15 mouse cellular contexts compared by ENCODE assay signal in genomic region chr2:79270034-79270535, GRCm38 (mm10). TPM values are rescaled to one million over a fixed set of nuclear protein-coding genes. Genes with fewer than 3 reads are reported as not detected.
DNase-seq lines count a peak whose midpoint lies in the region; ATAC-seq lines count a peak whose summit lies in the region.
"Had no signal": no experiment of that assay in that cellular context is flagged by ENCODE, and none has a peak within 500 bp of the region (broad histone marks: within the 10 kb centered on the region; RNA-seq: fewer than 3 reads in every experiment).

No protein-coding gene starts in this region.

- H3K4me3 ChIP-seq in liver, embryonic 11.5 days (ENCODE audit: low read depth, low read length), result no peak overlapping the region
- peak overlapping the region; percentile 24 for H3K4me3 ChIP-seq in liver, embryonic 13.5 days (replicated peaks)
- no peak overlapping the region for H3K4me3 ChIP-seq in stomach, embryonic 15.5 days (replicated peaks)
- H3K4me3 ChIP-seq: embryonic facial prominence, embryonic 10.5 days; forebrain, embryonic 10.5 days; hindbrain, embryonic 15.5 days; midbrain, embryonic 12.5 days had no signal

- H3K36me3 ChIP-seq in liver, embryonic 11.5 days (ENCODE audit: control insufficient read depth, insufficient read depth, low read length), result peaks cover 3% of the 10 kb centered on the region; the same call in 1 of the 2 replicates
- H3K36me3 ChIP-seq in liver, embryonic 13.5 days, result peaks cover 62% of the 10 kb centered on the region
- no peaks in the 10 kb centered on the region for H3K36me3 ChIP-seq in stomach, embryonic 15.5 days
- H3K36me3 ChIP-seq: embryonic facial prominence, embryonic 10.5 days; forebrain, embryonic 10.5 days; hindbrain, embryonic 15.5 days; midbrain, embryonic 12.5 days had no signal

- 0 out of 2 replicates have a peak overlapping the region, but pooled peaks have one; percentile 10 for H3K9ac ChIP-seq in liver, embryonic 11.5 days (ENCODE audit: low read depth, low read length)
- H3K9ac ChIP-seq in liver, embryonic 13.5 days, result peak overlapping the region; percentile 57
- no peak overlapping the region for H3K9ac ChIP-seq in stomach, embryonic 15.5 days
- H3K9ac ChIP-seq: hindbrain, embryonic 15.5 days; midbrain, embryonic 12.5 days had no signal

- peaks cover 39% of the 10 kb centered on the region for H3K4me1 ChIP-seq in liver, embryonic 11.5 days (replicated peaks; ENCODE audit: control insufficient read depth, insufficient read depth, low read length)
- peaks cover 74% of the 10 kb centered on the region for H3K4me1 ChIP-seq in liver, embryonic 13.5 days (replicated peaks)
- H3K4me1 ChIP-seq in stomach, embryonic 15.5 days, result no peaks in the 10 kb centered on the region
- H3K4me1 ChIP-seq: forebrain, embryonic 10.5 days; hindbrain, embryonic 15.5 days had no signal

- peak overlapping the region; percentile 91 for H3K27ac ChIP-seq in liver, embryonic 11.5 days (ENCODE audit: low read depth, low read length)
- H3K27ac ChIP-seq in liver, embryonic 13.5 days, result peak overlapping the region; percentile 93
- H3K27ac ChIP-seq in stomach, embryonic 15.5 days, result no peak overlapping the region
- H3K27ac ChIP-seq: embryonic facial prominence, embryonic 10.5 days; forebrain, embryonic 10.5 days; hindbrain, embryonic 15.5 days; midbrain, embryonic 12.5 days had no signal

- peak; percentile 97 for ATAC-seq in liver, embryonic 11.5 days (replicated peaks; ENCODE audit: low FRiP score)
- peak; percentile 96 for ATAC-seq in liver, embryonic 13.5 days (ENCODE audit: low read depth)
- peak; percentile 58; the same call in 1 of the 2 replicates for ATAC-seq in stomach, embryonic 15.5 days (ENCODE audit: insufficient read depth, low FRiP score, low read depth)

- peak overlapping the region; percentile 66 for H3K4me2 ChIP-seq in liver, embryonic 11.5 days
- H3K4me2 ChIP-seq in liver, embryonic 13.5 days, result peak overlapping the region; percentile 62
- H3K4me2 ChIP-seq in stomach, embryonic 15.5 days, result no peak overlapping the region
- H3K4me2 ChIP-seq: hindbrain, embryonic 15.5 days; midbrain, embryonic 12.5 days had no signal

- no peak for DNase-seq in liver, embryonic 11.5 days (ENCODE audit: low spot score)
- no peak for DNase-seq in liver
- peak; percentile 73 for DNase-seq in c-Kit-positive CD71-positive TER-119-positive erythroid progenitor cells, embryonic 14.5 days (ENCODE audit: low spot score)
- peak; percentile 58 for DNase-seq in liver, embryonic 13.5 days
- no peak for DNase-seq in cerebellum, postnatal 4 days (ENCODE audit: low spot score in 2 of 2)
- DNase-seq in adrenal gland, postnatal 4 days (ENCODE audit: low spot score in 2 of 2), result no peak
- no peak for DNase-seq in kidney, adult 8-10 months
- DNase-seq: cerebellum, postnatal 10 days; kidney, adult 9 months; left cerebral cortex, postnatal 4 days had no signal

- no peaks in the 10 kb centered on the region for H3K9me3 ChIP-seq in liver, embryonic 11.5 days (ENCODE audit: control insufficient read depth, low read length)
- no peaks in the 10 kb centered on the region for H3K9me3 ChIP-seq in liver, embryonic 13.5 days (replicated peaks)
- H3K9me3 ChIP-seq in stomach, embryonic 15.5 days, result no peaks in the 10 kb centered on the region
- H3K9me3 ChIP-seq: embryonic facial prominence, embryonic 10.5 days; forebrain, embryonic 10.5 days; hindbrain, embryonic 15.5 days; midbrain, embryonic 12.5 days had no signal

- H3K27me3 ChIP-seq in liver, embryonic 11.5 days (replicated peaks; ENCODE audit: control insufficient read depth, insufficient read depth, low read length), result no peaks in the 10 kb centered on the region
- no peaks in the 10 kb centered on the region for H3K27me3 ChIP-seq in liver, embryonic 13.5 days
- H3K27me3 ChIP-seq in stomach, embryonic 15.5 days (replicated peaks), result no peaks in the 10 kb centered on the region
- H3K27me3 ChIP-seq: hindbrain, embryonic 15.5 days; midbrain, embryonic 12.5 days had no signal

- WGBS in liver, embryonic 11.5 days, result 13% methylated on average over 3 of the region's 3 CpGs
- WGBS in liver, embryonic 13.5 days (ENCODE audit: insufficient replicate concordance), result 7% methylated on average over 3 of the region's 3 CpGs
- WGBS in stomach, embryonic 15.5 days, result 30% methylated on average over 3 of the region's 3 CpGs

RNA-seq across cellular contexts. Expression of gene Itga4, which starts 14.9 kb away (rescaled TPM):
- 35.5 and 38.9 TPM in 2 replicates for polyA plus RNA-seq in liver, embryonic 11.5 days (2014; fragmentation: Nextera tagmentation; extraction: Ambion mirVana)
- 24.8 and 30.1 TPM in 2 replicates for polyA plus RNA-seq in liver, embryonic 13.5 days (2015; fragmentation: Nextera tagmentation; extraction: Ambion mirVana)
- 4.9 and 6.5 TPM in 2 replicates for polyA plus RNA-seq in stomach, embryonic 15.5 days (2015; fragmentation: Nextera tagmentation; extraction: Ambion mirVana)
- total RNA-seq in adrenal gland, postnatal 4 days (2021), result 1 to 10 TPM; 5.4 to 8.4 TPM

Comparison
In these comparisons a context has a peak if more than half of its experiments do, and no peak if none do; other contexts are left out.
1. DNase-seq: peak in c-Kit-positive CD71-positive TER-119-positive erythroid progenitor cells, embryonic 14.5 days (single experiment) and liver, embryonic 13.5 days (single experiment); none in liver, embryonic 11.5 days (single experiment), liver (single experiment), cerebellum, postnatal 4 days (0 of 2), adrenal gland, postnatal 4 days (0 of 2) and kidney, adult 8-10 months (0 of 2).
2. Peak in every context shown above with its lines, with median percentiles within 50 percentile points of each other: ATAC-seq.